Mouse (Mus musculus): ENCODE data around the gene Dlec1. TPM values are rescaled to one million over a fixed set of nuclear protein-coding genes. Genes with fewer than 3 reads are reported as not detected.

The Dlec1 gene
- polyA plus RNA-seq, 1 experiment from 2014 or later = 0.94 TPM

DNA sequence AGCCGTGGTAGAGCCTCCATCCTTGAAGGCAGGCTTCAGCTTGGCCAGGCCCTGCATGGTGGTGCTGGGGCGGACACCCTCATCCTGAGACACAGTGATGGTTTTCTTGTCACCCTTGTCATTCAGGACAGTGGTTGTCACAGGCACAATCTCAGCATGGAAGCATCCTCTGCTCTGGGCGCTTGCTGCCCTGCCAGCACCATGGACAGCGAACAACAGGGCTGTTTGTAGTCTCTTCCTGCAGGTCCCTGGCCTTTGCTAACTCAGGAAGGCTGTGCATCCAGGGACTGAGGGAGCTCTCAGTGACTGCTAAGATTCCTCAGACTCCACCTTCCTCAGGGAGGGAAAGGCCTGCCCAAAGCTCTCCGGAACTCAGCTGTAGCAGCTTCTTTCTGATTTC lies 47.3 kb downstream of the Dlec1 start:
- no peak for ATAC-seq (replicated peaks)
- H3K36me3 ChIP-seq (replicated peaks) = no peaks in the 10 kb centered on the region
- H3K4me3 ChIP-seq = no peak overlapping the region
- H3K9me3 ChIP-seq = no peaks in the 10 kb centered on the region
- no peak overlapping the region for H3K4me2 ChIP-seq
- WGBS = 35% methylated on average over 5 of the region's 5 CpGs
- H3K27me3 ChIP-seq (replicated peaks) = no peaks in the 10 kb centered on the region
- no peaks in the 10 kb centered on the region for H3K4me1 ChIP-seq
- no peak overlapping the region for H3K9ac ChIP-seq
- no peak overlapping the region for H3K27ac ChIP-seq

DNA sequence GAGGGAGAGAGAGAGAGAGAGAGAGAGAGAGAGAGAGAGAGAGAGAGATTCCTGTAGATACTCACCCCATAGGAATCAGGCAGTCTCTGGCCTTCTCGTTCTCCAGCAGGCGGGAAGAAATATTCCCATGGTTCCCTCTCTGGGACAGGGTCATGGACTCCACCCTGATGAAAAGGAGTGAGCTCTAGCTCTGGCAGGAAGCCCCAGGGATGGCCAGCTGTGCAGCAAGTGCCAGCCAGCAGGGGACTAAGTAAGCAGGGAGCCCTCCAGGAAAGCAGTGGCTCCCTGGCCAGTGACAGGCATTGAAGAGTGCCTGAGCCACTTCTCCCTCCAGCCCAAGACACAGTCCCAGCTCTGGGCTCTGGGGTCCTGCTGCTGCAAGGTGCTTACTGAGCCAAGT lies 49.5 kb downstream of the Dlec1 start:
- Histone ChIP-seq H3K9ac (no peak overlapping the region), H3K4me2 (no peak overlapping the region), H3K27ac (no peak overlapping the region), H3K4me1 (0 out of 2 replicates have a peak, but pooled peaks cover 6% of the 10 kb centered on the region), H3K4me3 (no peak overlapping the region), H3K27me3 (replicated peaks) (peaks cover 10% of the 10 kb centered on the region; the same call in 1 of the 2 replicates), H3K9me3 (no peaks in the 10 kb centered on the region), H3K36me3 (replicated peaks) (no peaks in the 10 kb centered on the region)
- no peak for ATAC-seq (replicated peaks)
- 61% methylated on average over 2 of the region's 2 CpGs for WGBS

DNA sequence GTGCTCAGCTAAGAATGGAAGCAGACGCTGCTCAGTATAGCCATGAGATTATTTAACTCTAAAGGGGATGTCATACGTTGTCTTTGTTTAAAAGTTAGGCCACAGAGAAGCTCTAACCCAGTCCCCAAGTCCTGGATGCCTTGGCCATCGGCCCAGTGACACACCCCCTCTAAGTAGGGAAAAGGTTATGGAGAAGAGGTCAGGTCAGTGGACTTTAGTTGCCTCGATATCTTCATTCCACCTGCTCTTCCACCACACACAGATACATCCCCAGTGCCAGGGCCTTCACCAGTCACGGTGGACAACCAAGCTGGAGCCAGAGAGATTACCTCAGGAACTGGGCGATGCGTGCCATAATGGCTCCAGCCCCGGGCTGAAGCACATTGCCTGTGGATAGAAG lies 53.1 kb downstream of the Dlec1 start:
- WGBS = 87% methylated on average over 8 of the region's 8 CpGs
- H3K36me3 ChIP-seq (replicated peaks) = no peaks in the 10 kb centered on the region
- H3K4me2 ChIP-seq = no peak overlapping the region
- no peak overlapping the region for H3K27ac ChIP-seq
- peaks cover 10% of the 10 kb centered on the region for H3K27me3 ChIP-seq (replicated peaks)
- H3K4me1 ChIP-seq = 0 out of 2 replicates have a peak, but pooled peaks cover 6% of the 10 kb centered on the region
- no peak overlapping the region for H3K4me3 ChIP-seq
- no peaks in the 10 kb centered on the region for H3K9me3 ChIP-seq
- ATAC-seq (replicated peaks) = no peak
- no peak overlapping the region for H3K9ac ChIP-seq

DNA sequence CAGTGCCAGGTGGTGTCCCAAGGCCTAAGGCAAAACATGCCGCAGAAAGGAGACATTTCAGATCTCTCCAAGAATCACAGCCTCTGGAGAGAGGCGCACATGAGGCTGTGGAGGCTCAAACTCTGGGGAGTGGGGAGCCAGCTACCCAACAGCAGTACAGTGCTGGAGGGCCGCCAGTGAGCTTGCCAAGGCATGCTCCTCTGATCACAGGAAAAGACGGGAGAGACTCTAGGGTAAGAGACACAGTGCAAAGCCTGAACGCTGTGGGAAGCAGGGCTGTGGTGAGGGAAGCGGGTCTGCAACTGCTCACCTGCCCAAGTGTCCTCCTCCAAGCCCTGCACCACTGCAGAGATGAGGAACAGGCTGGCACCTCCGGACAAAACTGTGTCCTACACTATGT lies 53.5 kb downstream of the Dlec1 start:
- H3K36me3 ChIP-seq (replicated peaks) = no peaks in the 10 kb centered on the region
- no peaks in the 10 kb centered on the region for H3K9me3 ChIP-seq
- H3K27ac ChIP-seq = no peak overlapping the region
- WGBS = 54% methylated on average over 7 of the region's 7 CpGs
- H3K4me1 ChIP-seq = 0 out of 2 replicates have a peak, but pooled peaks cover 6% of the 10 kb centered on the region
- no peak overlapping the region for H3K4me3 ChIP-seq
- H3K9ac ChIP-seq = no peak overlapping the region
- H3K27me3 ChIP-seq (replicated peaks) = peaks cover 10% of the 10 kb centered on the region
- peak overlapping the region; percentile 66 for H3K4me2 ChIP-seq
- ATAC-seq (replicated peaks) = no peak; the same call in 1 of the 2 replicates

DNA sequence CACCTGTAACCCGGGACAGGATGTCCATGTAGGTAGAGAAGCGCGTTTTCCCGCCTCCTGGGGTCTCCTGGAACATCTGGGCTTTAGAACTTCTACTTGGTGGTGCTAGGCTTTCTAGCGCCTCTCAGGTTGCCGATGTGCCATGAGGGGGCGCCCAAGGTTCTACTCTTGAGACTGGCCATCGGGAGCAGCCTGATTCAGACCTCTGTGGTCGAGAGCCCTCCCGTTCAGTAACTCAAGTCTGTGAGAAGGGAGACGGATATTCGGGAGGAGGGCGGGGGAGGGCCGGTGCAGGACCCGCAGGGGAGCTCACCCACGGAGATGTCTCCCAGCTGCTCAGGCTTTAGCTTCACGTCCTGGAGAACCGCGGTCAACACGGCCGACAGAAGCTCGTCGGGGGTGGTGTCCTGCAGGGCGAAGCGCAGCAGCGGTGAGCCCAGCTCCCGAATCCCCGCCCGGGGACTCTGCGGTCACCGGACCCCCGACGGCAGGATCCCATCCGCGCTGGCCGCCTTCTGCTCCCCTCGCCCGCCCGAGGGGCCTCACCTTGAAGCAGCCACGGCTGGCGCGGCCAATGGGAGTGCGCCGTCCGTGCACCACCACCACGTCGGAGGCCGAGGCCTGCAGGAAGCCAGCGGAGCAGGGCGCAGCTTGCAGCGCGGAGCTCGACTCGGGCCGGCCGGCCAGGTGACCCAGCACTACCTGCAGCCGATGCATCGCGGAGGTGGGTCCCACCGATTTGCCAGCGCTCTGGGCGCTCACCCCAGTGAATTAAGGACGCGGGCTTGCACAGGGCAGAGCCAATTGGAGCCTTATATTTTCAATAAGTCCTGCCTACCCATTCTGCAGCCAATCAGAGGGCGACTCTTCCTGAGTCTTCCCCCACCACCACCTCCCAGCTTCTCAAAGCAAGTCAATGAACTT lies 54.3 kb downstream of the Dlec1 start, which contains the start of gene Acaa1b:
Acaa1b (minus strand) TSS at position 816 of the 924 bp plus-strand sequence.
- H3K9me3 ChIP-seq = no peaks in the 10 kb centered on the region
- peak; percentile 96 for ATAC-seq (replicated peaks)
- H3K27me3 ChIP-seq (replicated peaks) = peaks cover 10% of the 10 kb centered on the region
- 0 out of 2 replicates have a peak, but pooled peaks cover 6% of the 10 kb centered on the region for H3K4me1 ChIP-seq
- no peak within 1 kb of the TSS for H3K27ac ChIP-seq
- H3K9ac ChIP-seq = peak within 1 kb of the TSS; percentile 52
- H3K4me2 ChIP-seq = peak within 1 kb of the TSS; percentile 66
- peak within 1 kb of the TSS; percentile 65 for H3K4me3 ChIP-seq
- no peaks in the 10 kb centered on the region for H3K36me3 ChIP-seq (replicated peaks)
- WGBS = 1% methylated on average over 65 of the region's 65 CpGs

DNA sequence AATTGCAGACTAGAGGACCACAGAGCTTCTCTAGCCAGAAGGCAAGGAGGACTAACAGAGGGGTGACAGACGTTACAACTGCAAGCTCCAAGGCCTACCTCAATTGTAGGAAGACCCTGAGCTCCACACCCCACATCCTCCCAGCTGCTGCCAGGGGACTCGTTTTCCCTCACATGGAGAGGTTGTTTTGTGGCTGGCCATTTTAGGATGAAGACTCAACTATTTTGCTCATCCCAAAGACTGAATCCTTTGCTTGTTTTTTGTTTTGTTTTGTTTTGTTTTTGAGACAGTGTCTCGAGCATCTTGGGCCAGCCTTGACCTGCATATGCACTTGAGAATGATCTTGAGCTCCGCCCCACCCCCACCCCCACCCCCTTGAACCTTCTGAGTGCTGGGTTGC lies 56.6 kb downstream of the Dlec1 start, which contains the start of gene Gm47289:
Gm47289 (plus strand) TSS at position 301 of the 400 bp plus-strand sequence.
- WGBS = 55% methylated on average over 4 of the region's 4 CpGs
- no peaks in the 10 kb centered on the region for H3K9me3 ChIP-seq
- H3K4me2 ChIP-seq = no peak within 1 kb of the TSS
- H3K4me3 ChIP-seq = no peak within 1 kb of the TSS
- no peaks in the 10 kb centered on the region for H3K36me3 ChIP-seq (replicated peaks)
- H3K9ac ChIP-seq = no peak within 1 kb of the TSS
- no peak within 1 kb of the TSS for H3K27ac ChIP-seq
- H3K4me1 ChIP-seq = 0 out of 2 replicates have a peak, but pooled peaks cover 6% of the 10 kb centered on the region
- ATAC-seq (replicated peaks) = no peak
- H3K27me3 ChIP-seq (replicated peaks) = peaks cover 10% of the 10 kb centered on the region

DNA sequence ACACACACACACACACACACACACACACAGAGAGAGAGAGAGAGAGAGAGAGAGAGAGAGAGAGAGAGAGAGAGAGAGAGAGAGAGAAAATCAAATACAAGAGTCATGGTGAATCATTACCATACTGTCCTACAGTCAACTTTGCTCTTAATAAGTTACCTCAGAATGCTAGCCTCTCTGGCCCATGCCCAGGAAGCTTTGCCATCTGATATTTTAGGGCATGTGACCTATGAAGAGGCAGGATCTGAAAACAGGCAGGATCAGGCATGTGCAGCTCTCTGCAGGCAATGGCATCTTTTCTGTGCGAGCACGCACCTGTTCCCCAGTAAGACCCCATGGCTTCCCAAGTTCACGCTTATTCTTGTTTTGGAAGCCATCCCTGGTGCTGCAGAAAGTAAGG lies 58.4 kb downstream of the Dlec1 start:
- Histone ChIP-seq H3K4me2 (no peak overlapping the region), H3K36me3 (replicated peaks) (no peaks in the 10 kb centered on the region), H3K4me3 (no peak overlapping the region), H3K4me1 (0 out of 2 replicates have a peak, but pooled peaks cover 6% of the 10 kb centered on the region), H3K27ac (no peak overlapping the region), H3K9ac (no peak overlapping the region), H3K9me3 (no peaks in the 10 kb centered on the region), H3K27me3 (replicated peaks) (peaks cover 5% of the 10 kb centered on the region)
- WGBS = 91% methylated on average over 3 of the region's 3 CpGs
- no peak for ATAC-seq (replicated peaks)

DNA sequence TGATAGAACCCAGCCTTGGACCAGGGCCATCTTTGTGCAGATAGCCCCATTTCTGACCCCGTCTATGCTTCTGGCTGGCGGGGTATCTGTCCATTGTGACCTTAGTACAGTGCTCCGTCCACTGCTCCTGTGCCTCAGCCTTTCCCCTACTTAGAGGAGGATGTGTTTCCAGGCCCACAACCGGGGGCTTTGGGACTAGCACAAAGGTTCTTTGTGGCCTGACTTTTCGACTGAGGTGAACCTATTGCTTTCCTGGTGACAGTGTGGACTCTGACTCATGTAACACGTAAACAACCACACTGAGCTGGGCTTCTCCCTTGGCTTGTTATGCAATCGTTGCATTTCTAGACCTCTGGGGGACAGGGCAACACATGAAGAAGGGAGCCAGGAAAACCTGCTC lies 62.5 kb downstream of the Dlec1 start:
- no peak for ATAC-seq (replicated peaks)
- Histone ChIP-seq H3K4me3 (no peak overlapping the region), H3K4me1 (no peaks in the 10 kb centered on the region), H3K9me3 (no peaks in the 10 kb centered on the region), H3K36me3 (replicated peaks) (no peaks in the 10 kb centered on the region), H3K27ac (no peak overlapping the region), H3K9ac (no peak overlapping the region), H3K27me3 (replicated peaks) (no peaks in the 10 kb centered on the region), H3K4me2 (no peak overlapping the region)
- 86% methylated on average over 7 of the region's 7 CpGs for WGBS

DNA sequence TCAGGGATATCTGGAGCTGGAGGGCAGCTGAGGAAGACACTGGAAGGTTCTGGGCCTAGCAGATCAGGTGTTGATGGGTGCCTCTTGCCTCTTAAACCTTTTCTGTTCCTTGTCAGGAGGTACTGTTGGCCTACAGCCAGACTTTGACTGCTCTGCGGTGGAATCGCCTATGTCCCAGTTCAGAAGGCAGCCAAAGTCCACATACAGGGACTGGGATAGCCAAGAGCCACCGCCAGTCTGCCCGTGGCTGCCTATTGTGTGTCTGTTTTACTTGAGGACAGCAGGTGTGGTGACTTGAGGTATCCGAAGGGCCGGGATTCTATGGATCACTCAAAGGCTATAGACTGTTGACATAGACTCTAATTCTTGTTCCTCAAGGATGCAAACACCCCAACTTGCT lies 63.3 kb downstream of the Dlec1 start:
- no peaks in the 10 kb centered on the region for H3K4me1 ChIP-seq
- H3K27ac ChIP-seq = no peak overlapping the region
- no peaks in the 10 kb centered on the region for H3K36me3 ChIP-seq (replicated peaks)
- H3K9ac ChIP-seq = no peak overlapping the region
- WGBS = 94% methylated on average over 6 of the region's 6 CpGs
- H3K9me3 ChIP-seq = no peaks in the 10 kb centered on the region
- no peak for ATAC-seq (replicated peaks)
- H3K4me2 ChIP-seq = no peak overlapping the region
- H3K27me3 ChIP-seq (replicated peaks) = no peaks in the 10 kb centered on the region
- no peak overlapping the region for H3K4me3 ChIP-seq

DNA sequence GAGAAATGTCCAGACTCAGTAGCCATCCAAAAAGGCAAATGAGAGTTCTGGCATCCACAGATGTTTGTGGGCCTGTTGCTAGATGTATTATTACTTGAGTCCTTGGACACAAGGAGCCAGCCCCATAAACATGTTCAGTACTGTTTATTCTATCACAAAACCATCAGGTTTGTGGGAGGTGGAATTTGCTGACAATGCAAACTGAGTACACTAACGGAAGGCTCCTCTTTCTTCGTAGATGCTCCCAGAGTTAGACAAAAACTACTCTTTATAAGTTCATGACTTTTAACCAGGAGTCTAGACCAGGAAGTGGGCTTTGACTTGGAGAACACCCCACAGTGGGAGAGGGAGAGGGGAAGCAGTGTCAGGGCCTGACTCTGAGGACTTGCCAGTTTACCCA lies 65.3 kb downstream of the Dlec1 start:
- Histone ChIP-seq H3K27me3 (replicated peaks) (no peaks in the 10 kb centered on the region), H3K9ac (no peak overlapping the region), H3K27ac (no peak overlapping the region), H3K36me3 (replicated peaks) (no peaks in the 10 kb centered on the region), H3K4me2 (no peak overlapping the region), H3K4me1 (no peaks in the 10 kb centered on the region), H3K9me3 (no peaks in the 10 kb centered on the region), H3K4me3 (no peak overlapping the region)
- no peak for ATAC-seq (replicated peaks)
- 91% methylated on average over 2 of the region's 2 CpGs for WGBS

DNA sequence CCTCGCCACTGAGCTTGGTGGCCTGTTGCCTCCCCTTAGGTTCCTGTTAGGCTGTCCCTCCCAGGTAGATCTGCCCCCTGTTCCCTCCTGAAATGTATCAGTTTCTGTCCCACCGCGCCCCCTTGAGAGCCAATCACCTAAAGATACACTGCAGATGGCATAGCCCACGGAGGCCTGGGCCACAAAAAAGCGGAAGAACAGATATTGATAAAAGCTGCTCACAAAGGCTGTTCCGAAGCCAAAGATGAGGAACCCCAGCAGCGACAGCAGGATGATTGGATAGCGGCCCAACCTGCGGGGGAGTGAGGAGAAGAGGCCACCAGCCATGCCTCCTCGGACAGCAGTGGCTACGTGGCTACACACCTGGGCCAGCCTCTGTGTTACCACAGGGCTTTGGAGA lies 77.0 kb downstream of the Dlec1 start:
- Histone ChIP-seq H3K4me3 (no peak overlapping the region), H3K9me3 (no peaks in the 10 kb centered on the region), H3K36me3 (replicated peaks) (no peaks in the 10 kb centered on the region), H3K4me2 (no peak overlapping the region), H3K27ac (no peak overlapping the region), H3K4me1 (no peaks in the 10 kb centered on the region), H3K27me3 (replicated peaks) (no peaks in the 10 kb centered on the region), H3K9ac (no peak overlapping the region)
- 90% methylated on average over 11 of the region's 11 CpGs for WGBS
- ATAC-seq (replicated peaks) = no peak

DNA sequence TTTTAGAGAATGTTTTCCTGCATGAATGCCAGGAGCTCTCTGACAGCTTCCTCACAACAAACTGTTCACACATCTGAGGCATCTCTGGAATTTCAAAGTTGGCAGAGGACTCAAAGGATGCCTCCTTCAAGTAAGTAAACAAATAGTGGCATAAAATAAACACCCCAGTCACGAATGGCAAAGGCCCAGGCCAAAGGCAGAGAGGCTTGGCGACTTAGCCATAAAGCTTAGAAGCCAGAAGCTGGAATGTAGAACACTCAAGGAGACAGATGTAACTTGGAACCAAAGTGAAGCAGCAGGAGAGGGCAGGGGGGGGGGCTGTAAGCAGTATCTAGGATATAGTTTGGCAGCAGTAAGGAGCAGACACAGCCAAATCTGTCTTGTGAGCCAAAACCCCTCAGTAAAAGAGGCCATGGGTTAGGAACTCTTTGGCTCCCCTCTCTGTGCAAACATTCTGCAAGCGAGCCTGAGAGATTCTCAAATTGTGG lies 79.0 kb downstream of the Dlec1 start:
- Histone ChIP-seq H3K36me3 (replicated peaks) (no peaks in the 10 kb centered on the region), H3K9me3 (no peaks in the 10 kb centered on the region), H3K4me2 (no peak overlapping the region), H3K4me1 (no peaks in the 10 kb centered on the region), H3K27me3 (replicated peaks) (no peaks in the 10 kb centered on the region), H3K27ac (no peak overlapping the region), H3K9ac (no peak overlapping the region), H3K4me3 (no peak overlapping the region)
- no peak for ATAC-seq (replicated peaks)
- 44% methylated on average over 3 of the region's 3 CpGs for WGBS
